Mouse (Mus musculus) embryonic facial prominence, embryonic 10.5 days (tissue): ENCODE data around the gene Ppp1r35. TPM values are rescaled to one million over a fixed set of nuclear protein-coding genes. Genes with fewer than 3 reads are reported as not detected.
A peak's percentile ranks its signal among the peaks of the same experiment; 100 is the strongest.

Source experiments
- DNase-seq: peaks from one replicate; pipeline ENCODE4 v3.0.0-alpha.2; 2017; ENCODE audit warnings: low spot score
- H3K27ac ChIP-seq: fragments of 300-500 bp; sonication (generic); replicated peaks from 2 replicates; pipeline ENCODE4 v1.5.1; 2016; ENCODE audit warnings: mild to moderate bottlenecking
- H3K27me3 ChIP-seq: fragments of 300-500 bp; sonication (generic); replicated peaks from 2 replicates; pipeline ENCODE4 v1.6.1; 2016; ENCODE audit warnings: low read depth, mild to moderate bottlenecking; ENCODE audit not compliant: poor library complexity, severe bottlenecking
- H3K36me3 ChIP-seq: fragments of 300-500 bp; sonication (generic); replicated peaks from 2 replicates; pipeline ENCODE4 v1.6.1; 2016; ENCODE audit warnings: mild to moderate bottlenecking, moderate library complexity
- H3K4me1 ChIP-seq: fragments of 300-500 bp; sonication (generic); 2 replicates; pipeline ENCODE4 v1.6.1; 2016
- H3K4me3 ChIP-seq: fragments of 300-500 bp; sonication (generic); 2 replicates; pipeline ENCODE4 v1.5.1; 2016; ENCODE audit warnings: mild to moderate bottlenecking, moderate library complexity
- H3K9me3 ChIP-seq: fragments of 300-500 bp; sonication (generic); 2 replicates; pipeline ENCODE4 v1.6.1; 2016; ENCODE audit warnings: mild to moderate bottlenecking
- WGBS: fragments of 180-500 bp; shearing (Covaris S2); methylation state at CpG from one replicate; pipeline ENCODE4 v1.1.7; 2016; 5-methylcytosine and 5-hydroxymethylcytosine counted together
- polyA plus RNA-seq: library from polyadenylated mRNA; unstranded; fragments of >200 nt; fragmentation: Nextera tagmentation; extraction: Ambion mirVana; gene quantifications from 2 replicates; pipeline ENCODE4 v1.2.1, GENCODE M21; 2016

Ppp1r35 gene
- polyA plus RNA-seq, 1 experiment from 2014 or later = 49.1 TPM

DNA sequence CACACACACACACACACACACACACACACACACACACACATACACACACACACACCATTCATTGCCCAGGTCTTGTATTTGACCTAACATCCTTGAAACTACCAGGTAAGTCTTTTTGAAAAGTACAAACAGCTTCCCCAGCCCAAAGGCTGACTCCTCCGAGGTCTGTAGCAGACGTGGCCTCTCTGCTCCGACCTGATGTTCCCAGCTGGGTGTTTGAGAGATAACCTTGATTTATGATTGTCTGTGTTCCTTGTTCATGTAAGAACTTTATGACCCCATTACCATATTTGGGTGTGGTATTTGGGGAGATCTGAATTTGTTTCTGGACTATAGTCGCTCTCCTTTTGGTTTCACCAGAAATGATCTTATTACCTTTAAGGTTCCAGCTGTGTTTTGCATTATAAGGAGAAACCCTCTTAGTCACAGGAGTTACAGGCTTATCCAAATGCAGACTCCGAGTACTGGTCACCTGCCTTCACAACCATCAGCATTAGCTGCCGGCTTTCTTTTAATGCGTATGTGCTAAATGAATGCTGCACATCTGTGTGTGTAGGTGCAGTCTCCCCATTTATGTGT, 1.3 kb upstream of the Ppp1r35 start:
- DNase-seq = no peak
- WGBS = 84% methylated on average over 7 of the region's 7 CpGs

DNA sequence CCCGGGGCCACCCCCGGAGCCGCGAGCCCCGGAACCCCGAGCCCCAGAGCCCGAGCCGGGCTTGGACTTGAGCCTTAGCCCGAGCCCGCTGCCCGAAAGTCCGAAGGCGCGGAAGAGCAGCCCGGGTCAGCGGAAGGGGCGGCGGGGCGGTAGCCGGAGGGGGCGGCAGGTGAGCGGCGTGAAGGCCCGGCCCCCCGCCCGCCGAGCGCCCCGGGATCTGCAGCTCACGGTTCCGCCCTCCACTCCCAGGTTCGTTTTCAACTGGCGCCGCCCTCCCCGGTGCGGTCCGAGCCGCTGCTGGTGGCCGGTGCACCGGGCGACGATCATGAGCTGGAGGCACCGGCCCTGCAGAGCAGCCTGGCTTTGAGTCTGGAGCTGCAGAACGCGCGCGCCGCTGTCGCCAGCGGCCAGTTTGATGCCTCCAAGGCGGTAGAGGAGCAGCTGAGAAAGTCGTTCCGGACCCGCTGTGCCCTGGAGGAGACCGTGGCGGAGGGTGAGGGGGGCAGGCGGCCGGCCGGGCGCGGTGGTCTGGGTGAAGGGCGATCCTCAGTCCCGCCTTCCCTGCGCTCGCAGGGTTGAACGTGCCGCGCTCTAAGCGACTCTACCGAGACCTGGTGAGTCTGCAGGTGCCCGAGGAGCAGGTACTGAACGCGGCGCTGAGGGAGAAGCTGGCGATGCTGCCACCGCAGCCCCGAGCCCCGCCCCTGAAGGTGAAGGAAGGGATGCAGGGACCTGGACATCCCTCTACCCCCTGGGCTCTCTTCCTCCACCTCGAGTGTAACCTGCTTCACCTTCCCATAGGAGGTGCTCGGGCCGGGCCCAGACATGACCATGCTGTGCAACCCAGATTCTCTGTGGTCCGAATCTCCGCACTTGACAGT, 644 bp downstream of the Ppp1r35 start:
- H3K4me1 ChIP-seq = peaks cover 56% of the 10 kb centered on the region
- no peaks in the 10 kb centered on the region for H3K9me3 ChIP-seq
- no peaks in the 10 kb centered on the region for H3K27me3 ChIP-seq
- peaks cover 44% of the 10 kb centered on the region for H3K36me3 ChIP-seq
- H3K27ac ChIP-seq = peak overlapping the region; percentile 93
- peak; percentile 53 for DNase-seq
- peak overlapping the region; percentile 96 for H3K4me3 ChIP-seq
- under 1% methylated on average over 83 of the region's 83 CpGs for WGBS

More for the DNA sequence above, 1.3 kb upstream of the Ppp1r35 start:
- Histone ChIP-seq H3K27me3 (no peaks in the 10 kb centered on the region), H3K4me3 (0 out of 2 replicates have a peak overlapping the region, but pooled peaks have one; percentile 96), H3K9me3 (no peaks in the 10 kb centered on the region), H3K4me1 (peaks cover 37% of the 10 kb centered on the region), H3K36me3 (peaks cover 24% of the 10 kb centered on the region), H3K27ac (no peak overlapping the region)

DNA sequence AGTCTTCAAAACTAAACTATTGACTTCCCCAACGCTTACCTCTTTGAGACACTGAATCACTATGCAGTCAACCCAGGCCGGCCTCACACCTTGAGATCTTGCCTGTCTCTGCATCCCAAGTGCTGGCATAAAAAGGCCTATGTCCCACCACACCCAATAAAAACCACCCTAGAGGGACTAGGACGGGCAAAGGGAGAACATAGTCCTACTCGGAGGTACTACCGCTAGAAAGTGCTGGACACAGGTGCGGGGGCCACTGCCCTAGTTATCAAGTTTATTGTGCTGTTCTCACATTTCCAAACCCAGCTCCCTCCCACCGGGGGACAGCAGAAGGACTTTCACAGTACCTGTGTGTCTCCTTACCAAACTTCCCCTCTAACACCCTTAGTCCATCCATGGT, 3.0 kb downstream of the Ppp1r35 start:
- Histone ChIP-seq H3K27ac (no peak overlapping the region), H3K36me3 (peaks cover 53% of the 10 kb centered on the region), H3K4me1 (peaks cover 66% of the 10 kb centered on the region), H3K4me3 (peak overlapping the region; percentile 13; the same call in 1 of the 2 replicates), H3K9me3 (no peaks in the 10 kb centered on the region), H3K27me3 (no peaks in the 10 kb centered on the region)
- no peak for DNase-seq
- 94% methylated on average over 7 of the region's 7 CpGs for WGBS

DNA sequence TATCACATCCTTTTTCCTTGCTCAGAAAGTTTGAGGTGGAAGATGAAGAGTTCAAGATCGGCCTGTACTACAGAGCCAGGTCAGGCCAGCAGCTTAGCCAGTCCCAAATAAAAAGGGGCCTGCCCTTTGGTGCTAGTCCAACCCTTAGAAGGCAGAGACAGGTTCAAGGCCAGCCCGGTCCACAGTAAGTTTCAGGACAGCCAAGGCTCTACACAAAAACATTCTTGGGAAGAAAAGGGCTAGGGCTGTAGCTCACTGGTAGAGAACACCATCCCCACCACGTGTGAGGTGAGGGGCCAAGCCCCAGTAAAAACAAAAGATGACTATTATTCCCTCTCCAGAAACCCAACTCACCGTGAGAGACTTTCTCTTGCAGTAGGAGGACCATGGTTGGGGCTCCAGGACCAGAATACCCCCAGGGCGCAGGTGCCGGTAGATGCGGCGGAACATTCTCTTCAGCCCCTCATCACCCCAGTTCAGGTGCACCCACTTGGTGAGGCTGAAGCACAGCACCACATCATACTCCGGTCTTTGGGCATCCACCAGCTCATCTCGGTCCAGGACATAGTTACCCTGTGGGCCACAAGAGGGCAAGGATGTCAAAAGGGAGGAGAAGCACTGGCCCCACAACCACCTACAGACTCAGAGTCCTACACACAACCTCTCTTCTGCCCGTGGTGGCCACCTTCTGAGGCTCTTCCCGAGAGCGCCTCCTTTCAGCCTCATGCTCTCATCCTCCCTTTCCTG, 4.3 kb downstream of the Ppp1r35 start:
- Histone ChIP-seq H3K9me3 (no peaks in the 10 kb centered on the region), H3K36me3 (peaks cover 53% of the 10 kb centered on the region), H3K4me3 (peak overlapping the region; percentile 95), H3K27ac (no peak overlapping the region), H3K27me3 (no peaks in the 10 kb centered on the region), H3K4me1 (peaks cover 66% of the 10 kb centered on the region)
- 87% methylated on average over 13 of the region's 13 CpGs for WGBS
- DNase-seq = no peak

DNA sequence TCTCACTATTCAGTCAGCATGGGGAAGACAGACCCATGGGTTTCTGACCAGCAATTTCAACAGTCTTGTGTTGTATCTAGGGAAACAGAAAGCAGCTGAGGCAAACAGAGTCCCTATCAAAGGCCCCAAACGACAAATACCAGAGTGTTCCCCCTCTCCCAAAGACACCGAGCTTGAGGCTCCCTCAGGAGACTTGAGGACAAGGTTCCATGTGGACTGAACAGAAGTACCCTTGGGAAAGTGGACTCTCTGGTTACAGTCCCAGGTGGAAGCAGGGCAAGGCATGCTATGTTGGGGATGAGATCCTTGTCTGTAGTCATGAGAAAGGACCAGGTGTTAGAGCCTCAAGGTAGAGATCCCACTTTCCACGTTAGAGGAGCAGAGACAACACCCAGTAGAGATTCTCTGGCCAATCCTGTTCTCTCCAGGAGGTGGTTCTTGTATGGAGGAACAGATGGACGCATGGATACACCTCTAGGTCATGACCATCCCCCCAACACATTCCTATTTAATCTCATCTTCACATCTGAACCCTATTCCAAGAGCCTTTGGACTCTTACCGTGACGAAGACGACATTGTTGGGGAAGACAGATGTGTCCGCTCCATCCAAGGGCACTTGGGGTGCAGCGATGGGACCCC, 5.4 kb downstream of the Ppp1r35 start:
- H3K9me3 ChIP-seq = no peaks in the 10 kb centered on the region
- H3K36me3 ChIP-seq = peaks cover 53% of the 10 kb centered on the region
- H3K4me1 ChIP-seq = peaks cover 63% of the 10 kb centered on the region
- no peak overlapping the region; the same call in 1 of the 2 replicates for H3K27ac ChIP-seq
- WGBS = 82% methylated on average over 9 of the region's 9 CpGs
- peaks cover 8% of the 10 kb centered on the region; the same call in 1 of the 2 replicates for H3K27me3 ChIP-seq
- H3K4me3 ChIP-seq = peak overlapping the region; percentile 95
- no peak for DNase-seq

DNA sequence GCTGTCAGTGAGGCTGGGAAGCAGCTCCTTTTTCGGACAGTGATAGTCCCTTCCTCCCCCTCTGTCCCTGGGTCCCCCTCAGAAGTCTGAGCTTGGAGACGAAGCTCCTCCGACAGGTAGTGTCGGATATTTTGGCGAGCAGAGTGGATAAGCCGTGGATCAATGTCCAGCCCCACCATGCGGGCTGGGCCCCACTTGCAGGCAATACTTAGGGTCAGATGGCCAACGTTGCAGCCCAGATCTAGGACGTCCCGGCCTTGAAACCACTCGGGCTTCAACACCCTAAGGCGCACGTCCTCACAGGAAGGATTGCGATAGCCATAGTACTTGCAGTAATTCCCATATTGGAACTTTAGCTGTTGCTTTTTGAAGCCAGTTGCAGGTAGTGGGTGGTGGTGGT, 5.9 kb downstream of the Ppp1r35 start:
- Histone ChIP-seq H3K27me3 (peaks cover 12% of the 10 kb centered on the region; the same call in 1 of the 2 replicates), H3K9me3 (no peaks in the 10 kb centered on the region), H3K4me3 (peak overlapping the region; percentile 95), H3K27ac (no peak overlapping the region; the same call in 1 of the 2 replicates), H3K4me1 (peaks cover 58% of the 10 kb centered on the region), H3K36me3 (peaks cover 53% of the 10 kb centered on the region)
- no peak for DNase-seq
- 85% methylated on average over 14 of the region's 14 CpGs for WGBS

DNA sequence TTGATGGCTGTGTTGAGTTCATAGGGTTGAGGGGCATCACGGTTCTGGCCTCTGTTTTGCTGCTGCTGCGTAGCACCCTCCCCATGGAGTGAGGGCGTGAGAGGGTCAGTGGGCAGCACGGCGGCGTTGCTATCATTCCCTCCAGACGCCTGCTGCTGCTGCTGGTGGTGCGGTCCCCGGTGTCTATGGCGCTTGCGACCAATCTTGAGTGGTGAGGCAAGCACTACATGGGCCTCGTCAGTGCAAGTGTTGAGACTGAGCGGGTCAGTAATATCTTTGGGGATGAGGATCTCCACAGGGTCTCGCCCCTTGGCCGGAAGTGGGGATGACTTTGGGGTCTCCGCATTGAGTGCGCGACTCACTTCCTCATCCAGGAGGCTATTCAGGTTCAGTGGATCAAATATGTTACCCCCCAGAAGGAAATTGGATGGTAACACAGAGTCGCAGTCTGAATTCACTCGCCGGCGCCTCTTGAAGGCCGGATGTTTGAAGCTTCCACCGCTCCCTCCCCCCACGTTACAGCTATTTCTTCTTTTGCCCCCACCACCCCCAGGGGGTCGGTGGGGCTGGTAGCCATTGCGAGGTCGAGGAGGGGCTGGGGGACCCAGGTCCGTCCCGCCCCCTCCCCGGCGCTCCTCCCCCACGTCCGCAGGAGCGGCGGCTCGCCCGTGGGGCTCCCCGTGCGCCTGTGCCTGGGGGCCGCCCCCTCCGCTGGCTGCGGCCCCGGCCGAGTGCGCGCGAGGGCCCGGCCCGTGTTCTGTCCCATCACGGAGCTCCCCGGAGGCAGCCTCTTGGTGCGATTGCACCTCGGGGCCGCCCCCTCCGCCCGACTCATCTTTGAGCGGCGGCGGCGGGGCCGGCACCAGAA, 6.7 kb downstream of the Ppp1r35 start:
- peaks cover 48% of the 10 kb centered on the region for H3K36me3 ChIP-seq
- H3K4me1 ChIP-seq = peaks cover 50% of the 10 kb centered on the region
- H3K4me3 ChIP-seq = peak overlapping the region; percentile 95
- no peaks in the 10 kb centered on the region for H3K9me3 ChIP-seq
- peak overlapping the region; percentile 98 for H3K27ac ChIP-seq
- peaks cover 12% of the 10 kb centered on the region; the same call in 1 of the 2 replicates for H3K27me3 ChIP-seq
- WGBS = 5% methylated on average over 61 of the region's 62 CpGs
- DNase-seq = peak; percentile 63

DNA sequence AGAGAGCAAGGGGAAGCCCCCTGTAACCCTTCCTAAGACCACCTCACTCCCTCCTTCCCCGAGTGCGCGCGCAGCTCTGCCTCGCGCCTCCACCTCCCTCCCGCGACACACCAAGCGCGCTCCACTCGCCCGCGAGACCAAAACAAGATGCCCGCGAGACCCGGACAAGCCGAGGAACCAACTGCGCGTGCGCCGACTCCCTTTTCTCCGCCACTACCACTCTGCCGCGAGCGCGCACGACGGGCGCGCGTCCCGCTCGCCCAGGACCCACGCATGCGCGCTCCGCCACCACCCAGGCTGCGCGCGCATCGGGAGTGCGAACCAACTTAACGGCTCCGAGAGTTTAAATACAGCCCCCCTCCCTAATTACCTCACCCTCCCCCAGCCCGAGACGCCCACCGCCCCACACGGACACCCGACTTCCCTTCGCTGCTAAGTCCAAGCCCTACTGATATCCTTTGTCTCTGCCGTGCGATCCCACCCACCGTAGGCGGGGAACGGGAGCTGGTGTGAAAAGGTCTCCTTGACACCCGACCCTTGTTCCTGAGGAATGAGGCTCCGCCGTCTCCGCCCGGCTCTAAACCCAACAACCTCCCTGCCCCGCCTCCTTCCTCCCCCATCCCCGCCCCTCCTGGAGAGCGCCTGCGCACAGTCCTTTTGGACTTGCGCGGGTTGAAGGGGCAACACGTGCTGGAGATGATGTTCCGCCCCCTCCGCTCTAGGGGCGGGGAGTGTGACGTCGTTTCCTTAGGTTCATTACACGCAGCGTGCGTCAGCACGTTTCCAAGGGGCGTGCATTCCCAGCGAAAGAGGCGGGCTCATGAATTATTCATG, 7.7 kb downstream of the Ppp1r35 start:
- Histone ChIP-seq H3K27me3 (peaks cover 12% of the 10 kb centered on the region; the same call in 1 of the 2 replicates), H3K36me3 (peaks cover 39% of the 10 kb centered on the region), H3K4me1 (peaks cover 46% of the 10 kb centered on the region), H3K27ac (peak overlapping the region; percentile 98), H3K4me3 (peak overlapping the region; percentile 95), H3K9me3 (no peaks in the 10 kb centered on the region)
- peak; percentile 100 for DNase-seq
- WGBS = under 1% methylated on average over 79 of the region's 79 CpGs

DNA sequence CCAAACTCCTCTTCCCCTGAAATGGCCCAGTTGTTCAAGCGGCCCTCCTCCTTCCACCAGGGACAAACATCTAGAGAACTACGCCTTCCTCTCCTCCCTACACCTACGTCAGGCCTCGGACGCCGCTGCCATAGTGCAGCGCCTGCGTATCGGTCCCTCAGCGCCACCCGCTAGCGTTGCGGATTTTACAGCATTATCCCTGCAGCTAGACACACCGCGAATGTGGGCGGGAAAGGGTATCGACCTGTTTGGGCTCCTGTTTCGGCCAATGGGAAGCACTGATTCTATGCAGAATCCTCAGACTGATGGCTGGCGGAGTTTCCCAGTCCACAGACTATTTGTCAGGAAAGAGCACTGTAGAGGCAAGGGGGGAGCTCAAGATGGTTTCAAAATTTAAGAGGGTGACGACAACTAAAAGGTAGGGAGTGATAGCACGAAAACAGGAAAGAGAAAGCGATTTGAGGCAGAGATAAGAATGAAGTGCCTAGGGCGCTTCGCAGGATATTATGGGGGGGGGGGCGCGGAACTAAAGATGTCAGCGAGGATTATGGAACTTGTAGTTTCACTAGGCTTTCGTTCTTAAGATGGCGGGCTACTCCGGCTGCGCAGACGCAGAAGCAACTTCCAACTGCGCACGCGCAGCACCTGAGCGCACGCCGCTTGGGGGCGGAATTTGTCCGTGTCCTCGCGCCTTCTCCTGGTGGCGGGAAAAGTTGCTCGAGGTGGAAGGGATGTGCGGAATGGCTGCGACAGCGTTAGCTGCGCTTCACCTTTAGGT, 8.7 kb downstream of the Ppp1r35 start, which contains the start of the genes Mepce and Zcwpw1:
Gene Mepce, minus strand, starts transcription at position 505 of the 778 bp plus-strand sequence.
Gene Zcwpw1, plus strand, starts transcription at position 648 of the 778 bp plus-strand sequence.
- Histone ChIP-seq H3K4me3 (peak within 1 kb of the TSS; percentile 95), H3K27me3 (peaks cover 12% of the 10 kb centered on the region; the same call in 1 of the 2 replicates), H3K27ac (peak within 1 kb of the TSS; percentile 98), H3K4me1 (peaks cover 38% of the 10 kb centered on the region), H3K9me3 (no peaks in the 10 kb centered on the region), H3K36me3 (peaks cover 29% of the 10 kb centered on the region)
- DNase-seq = peak; percentile 96
- under 1% methylated on average over 48 of the region's 48 CpGs for WGBS

DNA sequence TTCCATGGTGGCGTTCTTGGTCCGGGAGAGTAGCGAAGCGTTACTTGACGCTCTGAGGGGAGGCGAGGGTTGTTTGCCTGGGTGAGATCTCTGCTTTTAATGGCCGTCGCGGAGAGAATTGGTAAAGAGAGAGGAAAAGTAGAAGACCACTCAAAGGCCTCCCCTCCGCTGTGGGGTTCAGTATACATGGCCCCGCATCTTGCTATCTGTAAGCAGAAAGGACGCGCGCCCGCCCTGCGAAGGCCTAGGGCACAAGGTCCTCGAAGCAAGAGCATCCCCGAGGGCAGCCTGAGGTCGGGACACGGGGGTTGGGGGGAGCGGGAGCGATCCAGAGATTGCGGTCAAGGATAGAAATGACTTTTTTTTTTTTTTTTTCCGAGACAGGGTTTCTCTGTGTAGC, 9.5 kb downstream of the Ppp1r35 start:
- Histone ChIP-seq H3K27ac (peak overlapping the region; percentile 90; the same call in 1 of the 2 replicates), H3K9me3 (no peaks in the 10 kb centered on the region), H3K4me3 (peak overlapping the region; percentile 95), H3K36me3 (peaks cover 20% of the 10 kb centered on the region), H3K27me3 (peaks cover 12% of the 10 kb centered on the region; the same call in 1 of the 2 replicates), H3K4me1 (peaks cover 30% of the 10 kb centered on the region)
- 70% methylated on average over 24 of the region's 24 CpGs for WGBS
- no peak for DNase-seq
